Mouse (Mus musculus) cerebellum, adult 18-20 months (tissue): ENCODE results near the gene Rras.
"Not testable (repeated sequence)": the region's sequence is repeated elsewhere in the genome, so short reads cannot be mapped to it uniquely, and the experiment has no call there.

Experiments
- DNase-seq, 2 experiments: peaks; one replicate each; pipeline ENCODE4 v3.0.0; 2021

The Rras gene

GRCm38 (mm10) chr7:45000539-45001114, 17.1 kb upstream of the Rras start:
- DNase-seq, result no peak

DNA sequence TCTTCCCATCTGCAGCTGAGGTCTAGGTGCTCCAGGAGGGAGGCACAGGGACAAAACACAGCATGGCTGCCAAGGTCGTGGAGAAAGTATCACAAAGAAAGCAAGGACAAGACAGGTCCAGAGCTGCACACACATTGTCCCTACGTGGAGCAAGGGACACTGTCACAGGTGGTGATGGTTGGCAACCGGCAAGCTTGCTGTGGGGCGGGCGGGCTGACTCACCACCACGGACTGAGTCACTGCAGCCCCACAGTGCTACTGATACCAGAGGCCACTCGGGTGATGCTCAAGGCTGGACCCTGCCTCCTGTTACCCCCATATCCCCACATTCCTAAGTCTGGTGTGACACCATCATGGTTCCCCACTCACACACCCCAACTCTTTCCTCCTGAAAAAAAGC, 15.3 kb upstream of the Rras start:
- no peak for DNase-seq

DNA sequence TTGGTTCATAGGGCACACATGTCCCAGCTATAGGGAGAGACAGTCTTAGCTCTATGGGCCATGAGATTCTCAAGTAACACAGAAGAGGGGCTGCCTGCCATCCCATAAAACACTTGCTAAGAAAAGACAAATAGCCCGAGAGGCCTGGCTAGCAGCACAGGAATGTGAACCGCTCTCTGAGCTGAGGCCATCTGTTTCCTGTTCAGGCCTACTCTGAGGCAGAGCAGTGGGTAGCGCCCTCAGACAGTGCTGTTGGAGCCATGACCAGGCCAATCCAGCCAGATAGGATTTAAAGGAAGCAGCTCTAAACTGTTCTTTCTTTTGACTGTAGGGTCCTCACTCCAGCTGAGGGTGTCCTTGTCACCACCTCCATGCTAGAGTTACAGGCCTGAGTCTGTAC, 13.2 kb upstream of the Rras start:
- DNase-seq, result peak in 1 of 2 experiments; percentile 3

GRCm38 (mm10) chr7:45005321-45005992, 12.3 kb upstream of the Rras start:
- peak in 1 of 2 experiments; percentile 3 for DNase-seq

DNA sequence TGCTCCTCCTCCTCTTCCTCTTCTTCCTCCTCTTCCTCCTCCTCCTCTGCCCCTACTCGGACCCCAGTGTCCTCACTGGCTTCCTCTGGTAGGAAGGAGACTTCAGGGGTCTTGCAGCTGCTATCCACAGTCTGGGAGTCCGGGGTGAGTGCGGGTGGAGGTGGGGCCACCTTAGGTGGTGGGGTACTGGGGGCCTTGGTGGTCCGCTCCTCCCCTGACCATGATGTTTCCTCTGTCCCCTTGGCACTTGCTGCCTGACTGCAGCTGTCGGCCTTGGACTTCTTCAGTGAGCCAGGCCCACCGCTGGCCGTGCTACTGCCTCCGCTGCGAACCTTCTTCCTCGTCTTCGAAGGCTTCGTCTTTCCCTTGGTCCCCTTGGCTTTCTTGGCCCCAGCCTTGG, 11.3 kb upstream of the Rras start:
- DNase-seq, result peak in 1 of 2 experiments; percentile 3

GRCm38 (mm10) chr7:45007141-45007540, 10.6 kb upstream of the Rras start:
- DNase-seq, result peak in 1 of 2 experiments; percentile 3

DNA sequence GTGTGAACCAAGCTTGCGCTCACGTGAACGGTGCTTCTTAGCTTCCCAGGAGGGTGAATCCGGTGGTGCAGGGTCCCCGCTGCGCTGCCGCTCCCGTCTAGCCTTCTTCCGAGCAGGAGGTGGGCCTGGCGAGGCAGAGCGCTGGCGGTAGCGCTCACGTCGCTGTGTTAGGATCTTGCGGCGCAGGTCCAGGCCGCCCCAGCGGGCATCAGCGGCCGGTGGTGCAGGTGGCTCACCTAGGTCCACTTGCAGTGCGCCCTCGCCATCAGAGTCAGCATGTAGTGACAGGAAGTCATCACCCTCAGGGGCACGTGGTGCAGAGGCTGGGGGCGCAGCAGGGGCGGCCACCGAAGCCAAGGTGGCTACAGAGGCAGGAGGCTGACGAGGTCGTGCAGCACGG, 9.9 kb upstream of the Rras start:
- DNase-seq, result peak in 1 of 2 experiments; percentile 7

DNA sequence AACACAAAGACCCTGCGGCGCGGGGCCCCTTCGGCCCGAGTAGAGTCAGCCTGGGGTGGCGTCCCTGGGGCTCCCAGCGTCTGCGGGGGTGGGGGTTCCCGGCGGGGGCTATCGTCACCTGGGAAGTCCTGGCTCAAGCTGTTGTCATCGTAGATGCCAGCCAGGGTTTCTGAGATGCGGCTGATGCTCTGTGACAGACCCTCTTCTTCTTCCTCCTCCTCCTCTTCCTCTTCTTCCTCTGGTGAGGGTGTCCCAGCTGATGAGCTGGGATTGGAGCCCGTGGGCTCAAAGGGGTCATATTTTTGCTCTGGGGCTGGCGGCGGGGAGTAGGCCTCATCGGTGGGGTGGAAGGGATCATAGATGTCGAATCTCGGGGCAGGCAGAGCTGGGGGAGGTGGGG, 9.3 kb upstream of the Rras start:
- peak in 1 of 2 experiments; percentile 2 for DNase-seq

GRCm38 (mm10) chr7:45012011-45012410, 5.8 kb upstream of the Rras start:
- DNase-seq, result peak in 1 of 2 experiments; percentile 6

DNA sequence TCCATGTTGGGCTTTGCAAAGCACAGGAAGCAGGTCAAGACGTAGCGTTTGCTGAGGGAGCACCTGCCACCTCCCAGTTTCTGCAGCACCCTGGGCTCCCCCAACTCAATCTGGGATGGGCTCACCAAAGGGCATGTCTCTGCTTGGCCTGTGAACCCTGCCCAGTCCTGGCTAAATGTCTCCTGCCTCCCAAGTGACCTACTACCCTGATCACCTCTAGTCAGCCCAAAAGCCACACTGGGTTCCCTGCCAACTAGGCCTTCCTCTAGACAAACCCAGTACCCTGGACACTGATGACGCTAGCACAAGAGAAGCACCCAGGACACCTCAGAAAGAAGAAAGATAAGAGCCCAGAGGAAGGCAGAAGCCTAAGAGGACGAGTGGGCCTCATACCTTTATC, 4.9 kb upstream of the Rras start:
- no peak for DNase-seq

DNA sequence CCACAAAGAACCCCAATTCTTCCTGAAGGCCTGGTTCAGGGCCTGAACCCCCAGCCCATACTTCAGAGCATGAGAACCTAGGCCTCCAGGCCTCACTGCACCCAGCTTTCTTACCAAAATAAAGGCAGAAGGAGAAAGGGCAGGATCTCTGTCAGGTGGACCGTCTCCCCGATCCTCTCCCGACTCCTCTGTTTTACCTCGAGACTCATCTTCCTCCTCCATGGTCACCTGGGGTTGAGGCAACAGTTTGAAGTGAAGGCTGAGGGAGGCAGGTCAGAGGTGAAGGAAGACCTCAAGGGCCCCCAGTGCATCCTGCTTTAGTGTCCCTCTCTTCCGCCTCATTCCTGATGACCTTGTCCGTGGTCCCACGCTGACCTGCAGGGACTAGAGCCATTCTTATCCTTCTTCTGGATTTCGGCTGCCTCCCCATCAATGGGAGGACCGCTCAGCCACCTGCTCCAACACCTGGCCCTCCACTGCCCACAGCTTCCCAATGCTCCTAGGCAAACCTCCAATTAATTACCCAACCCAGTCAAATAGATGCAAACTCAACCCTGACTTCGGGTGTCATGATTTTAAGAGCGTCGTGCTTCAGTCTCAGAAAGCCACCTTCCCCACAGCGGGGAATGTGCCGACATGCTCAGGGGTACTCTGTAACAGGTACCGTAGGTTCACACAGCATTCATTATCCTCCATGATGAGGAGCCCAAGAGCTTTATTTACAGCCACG, 4.2 kb upstream of the Rras start:
- peak in 1 of 2 experiments; percentile 2 for DNase-seq

GRCm38 (mm10) chr7:45014096-45014451, 3.7 kb upstream of the Rras start:
- no peak for DNase-seq

GRCm38 (mm10) chr7:45015344-45015956, 2.3 kb upstream of the Rras start:
- DNase-seq, result no peak

DNA sequence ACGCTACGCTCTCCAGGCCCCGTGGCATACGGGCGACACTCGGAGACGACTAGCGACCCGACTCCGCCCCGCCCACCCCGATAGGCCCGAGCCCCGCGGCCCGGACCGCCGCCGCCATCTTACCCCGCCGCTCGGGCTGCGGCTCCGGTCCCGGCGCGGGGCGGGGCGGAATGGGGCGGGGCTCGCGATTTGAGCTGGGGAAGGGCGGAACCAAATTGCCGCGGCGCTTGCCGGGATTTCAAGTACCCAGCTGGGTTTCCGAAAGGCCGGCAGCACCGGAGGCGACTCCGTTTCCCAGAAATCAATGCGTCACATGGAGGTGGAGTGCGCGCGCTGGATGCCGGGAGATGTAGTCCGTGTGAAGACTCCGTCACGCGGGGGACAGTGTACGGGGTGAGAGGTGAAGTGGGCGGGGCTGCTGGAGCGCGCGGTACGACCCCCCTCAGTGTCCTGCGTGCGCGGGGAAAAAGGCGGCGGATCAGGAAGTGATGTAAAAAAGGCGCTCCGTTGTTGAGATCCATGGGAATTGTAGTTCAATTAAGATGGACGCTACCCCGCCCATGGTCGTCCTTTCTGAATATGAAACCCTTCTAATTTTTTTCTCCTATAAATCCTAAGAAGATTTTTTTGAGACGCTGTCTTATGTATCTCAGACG, 1.7 kb upstream of the Rras start, which contains the start of gene Scaf1:
Gene Scaf1, minus strand, starts transcription at position 407 of the 656 bp plus-strand sequence.
- peak; percentile 99 to 100 for DNase-seq

GRCm38 (mm10) chr7:45016761-45017160, 1.0 kb upstream of the Rras start:
- no peak for DNase-seq

DNA sequence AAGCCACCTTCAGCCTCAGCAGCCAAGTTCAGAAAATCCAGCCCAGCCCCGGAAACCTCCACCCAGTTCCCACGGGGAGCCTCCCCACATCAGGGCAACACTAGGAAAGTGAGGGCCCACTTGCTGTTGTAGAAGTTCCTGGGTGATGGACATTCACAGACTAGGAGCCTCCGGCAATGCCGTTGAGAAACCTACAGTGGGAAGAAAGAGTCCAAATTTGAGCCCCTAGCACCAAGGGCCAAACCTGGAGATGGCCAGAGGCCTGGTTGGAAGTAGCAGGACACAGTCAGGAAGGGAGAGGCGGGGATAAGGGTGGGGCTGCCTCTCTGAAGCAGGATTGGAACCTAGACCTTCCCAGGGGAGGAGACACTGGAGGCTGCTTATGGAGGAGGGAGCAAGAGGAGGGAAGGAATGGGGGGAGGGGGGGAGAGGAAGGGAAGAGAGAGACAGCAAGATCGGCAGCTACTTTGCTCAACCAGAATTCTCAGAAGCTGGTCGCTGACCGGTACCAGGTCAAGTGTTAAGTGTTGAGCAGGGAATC, 1.3 kb downstream of the Rras start:
- DNase-seq, result no peak

DNA sequence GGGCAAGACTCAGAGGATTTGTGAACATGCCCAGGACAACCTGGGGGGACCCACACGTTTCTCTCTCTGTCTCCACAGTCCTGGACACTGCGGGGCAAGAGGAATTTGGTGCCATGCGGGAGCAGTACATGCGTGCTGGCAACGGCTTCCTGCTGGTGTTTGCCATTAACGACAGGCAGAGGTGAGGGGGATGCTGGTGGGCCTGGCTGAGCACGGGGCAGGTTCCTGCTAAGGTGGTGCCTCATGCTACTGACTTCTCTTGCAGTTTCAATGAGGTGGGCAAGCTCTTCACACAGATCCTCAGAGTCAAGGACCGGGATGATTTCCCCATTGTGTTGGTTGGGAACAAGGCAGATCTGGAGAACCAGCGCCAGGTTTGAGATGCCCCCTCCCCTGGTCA, 2.5 kb downstream of the Rras start:
- DNase-seq, result no peak

GRCm38 (mm10) chr7:45023711-45024110, 6.0 kb downstream of the Rras start:
- not testable (repeated sequence) for DNase-seq

DNA sequence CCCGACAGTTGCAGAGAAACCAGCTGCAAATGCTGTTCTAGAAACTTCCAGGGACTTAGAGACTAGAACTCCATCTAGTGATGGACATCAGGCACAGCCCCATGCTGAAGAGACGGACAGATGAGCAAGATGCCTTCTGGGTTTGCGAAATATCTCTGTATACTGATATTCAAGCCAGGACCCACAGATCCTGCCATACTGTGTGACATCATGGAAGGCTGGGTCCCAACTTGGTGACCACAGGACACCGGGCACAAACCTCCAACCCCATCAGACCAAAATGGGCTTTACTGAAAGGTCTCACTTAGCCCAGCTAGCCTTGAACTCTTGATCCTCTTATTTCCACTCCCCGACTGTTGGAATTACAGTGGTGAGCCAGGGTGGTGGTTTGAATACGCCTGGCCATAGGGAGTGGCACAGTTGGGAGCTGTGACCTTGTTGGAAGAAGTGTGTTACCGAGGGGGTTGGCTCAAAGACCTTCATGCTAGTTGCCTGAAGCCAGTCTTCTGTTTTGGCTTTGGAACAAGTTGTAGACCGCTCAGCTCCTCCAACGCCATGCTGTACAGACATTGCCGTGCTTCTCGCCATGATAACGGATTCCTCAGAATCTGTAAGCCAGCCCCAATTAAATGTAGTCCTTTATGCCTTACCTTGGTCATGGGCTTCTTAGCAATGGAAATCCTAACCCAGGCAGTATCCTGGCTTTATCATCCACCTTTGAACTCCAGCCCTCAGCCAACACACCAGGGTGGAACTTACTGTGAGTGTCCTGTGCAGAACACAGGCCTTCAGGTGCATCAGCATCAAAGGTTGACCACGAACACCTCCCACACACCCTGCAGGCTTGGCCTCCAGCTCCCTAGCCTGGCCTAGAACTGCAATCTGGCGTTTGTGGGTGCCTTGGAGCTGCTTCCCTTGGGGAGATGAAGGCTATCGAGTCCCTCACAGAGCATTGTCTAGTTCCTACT, 6.8 kb downstream of the Rras start:
- DNase-seq, result no peak

DNA sequence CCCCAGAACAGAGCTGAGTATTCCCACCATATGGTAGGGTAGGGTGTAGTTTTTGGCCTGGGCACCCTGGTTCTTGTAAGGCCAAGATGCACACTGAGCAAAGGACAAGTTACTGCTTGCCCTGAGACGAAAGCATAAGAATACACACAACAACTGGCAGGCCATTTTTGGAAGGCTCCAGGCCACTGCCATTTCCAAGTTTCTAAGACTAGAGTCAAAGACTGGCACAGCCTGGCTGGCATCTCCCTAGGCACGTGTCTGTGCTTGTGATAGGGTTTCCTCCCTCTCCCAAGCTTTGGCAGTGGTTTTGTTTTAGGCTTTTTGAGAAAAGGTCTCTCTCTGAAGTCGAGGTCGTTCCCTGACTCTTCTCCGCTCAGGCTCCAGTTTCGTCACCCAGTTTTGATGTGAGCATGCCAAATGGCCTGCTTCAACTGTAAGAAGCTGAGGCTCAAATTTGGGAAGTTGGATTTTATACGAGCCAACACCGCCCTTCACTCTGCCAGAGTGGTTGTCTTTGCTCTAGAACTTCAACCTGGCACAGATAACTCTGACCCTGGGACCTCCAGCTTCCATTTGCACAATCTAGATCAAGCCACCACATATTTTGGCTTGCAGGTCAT, 8.0 kb downstream of the Rras start:
- no peak for DNase-seq

DNA sequence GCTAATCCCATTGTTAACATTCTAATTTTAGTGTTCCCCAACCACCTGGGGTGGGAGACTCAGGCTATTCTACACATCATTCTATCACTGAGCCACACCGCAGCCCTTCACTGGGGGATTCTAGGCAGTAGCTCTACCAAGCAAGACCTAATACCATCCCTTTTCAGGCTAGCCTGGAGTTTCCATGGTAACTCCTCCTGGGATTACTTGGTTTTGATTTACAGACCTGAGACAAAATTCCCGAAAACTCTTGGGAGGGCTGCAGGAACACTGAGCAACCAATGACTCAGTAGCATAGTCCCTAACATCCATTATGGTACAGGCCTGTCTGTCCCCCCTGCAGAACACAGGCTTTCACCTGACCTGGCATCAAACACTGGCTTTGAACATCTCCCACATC, 8.5 kb downstream of the Rras start:
- DNase-seq, result no peak
